Mouse (Mus musculus) embryonic fibroblast, embryonic 13.5 days (primary cell): ENCODE results near the gene Tmed2.

Source experiments
- CTCF ChIP-seq: IDR thresholded peaks from 2 replicates; pipeline ENCODE4 v1.5.1; 2011; ENCODE audit warnings: mild to moderate bottlenecking, control low read depth, low read length, moderate library complexity, borderline replicate concordance; ENCODE audit not compliant: insufficient read depth
- POLR2A ChIP-seq: IDR thresholded peaks from 2 replicates; pipeline ENCODE4 v1.6.1; 2011; ENCODE audit warnings: low read depth, mild to moderate bottlenecking, control low read depth, low read length, moderate library complexity

GRCm38 (mm10) chr5:124535016-124535415, 5.5 kb upstream of the Tmed2 start:
- no peak for TF ChIP-seq CTCF
- TF ChIP-seq POLR2A: no peak
